Mouse (Mus musculus): ENCODE results near the gene Tpk1. TPM values are rescaled to one million over a fixed set of nuclear protein-coding genes. Genes with fewer than 3 reads are reported as not detected.

Gene Tpk1
- polyA plus RNA-seq, 1 experiment from 2014 or later, result 8.2 TPM

- DNase-seq (ENCODE audit: low spot score) (peak; percentile 13), ATAC-seq (ENCODE audit: low read depth) (no peak)
- H3K4me1 ChIP-seq (ENCODE audit: control insufficient read depth, insufficient read depth, low read length), result no peaks in the 10 kb centered on the region
- 0 out of 2 replicates have a peak, but pooled peaks cover 10% of the 10 kb centered on the region for H3K9me3 ChIP-seq (ENCODE audit: control insufficient read depth, low read length)
- no peak overlapping the region for H3K9ac ChIP-seq (ENCODE audit: low read depth, low read length)
- H3K27me3 ChIP-seq (replicated peaks; ENCODE audit: control insufficient read depth, insufficient read depth, low read length), result no peaks in the 10 kb centered on the region
- H3K4me2 ChIP-seq (ENCODE audit: low read depth, low read length), result no peak overlapping the region
- no peak overlapping the region for H3K27ac ChIP-seq (replicated peaks; ENCODE audit: low read depth, low read length)
- H3K36me3 ChIP-seq (ENCODE audit: control insufficient read depth, insufficient read depth, low read length), result no peaks in the 10 kb centered on the region
- H3K4me3 ChIP-seq (ENCODE audit: low read depth, low read length), result no peak overlapping the region
Measured at GRCm38 (mm10) chr6:43492367-43492766, 173.7 kb downstream of the Tpk1 start.

- Histone ChIP-seq H3K4me3 (ENCODE audit: low read depth, low read length) (no peak overlapping the region), H3K4me1 (ENCODE audit: control insufficient read depth, insufficient read depth, low read length) (no peaks in the 10 kb centered on the region), H3K9ac (ENCODE audit: low read depth, low read length) (no peak overlapping the region), H3K27ac (replicated peaks; ENCODE audit: low read depth, low read length) (no peak overlapping the region), H3K9me3 (ENCODE audit: control insufficient read depth, low read length) (no peaks in the 10 kb centered on the region), H3K36me3 (ENCODE audit: control insufficient read depth, insufficient read depth, low read length) (no peaks in the 10 kb centered on the region), H3K27me3 (replicated peaks; ENCODE audit: control insufficient read depth, insufficient read depth, low read length) (no peaks in the 10 kb centered on the region), H3K4me2 (ENCODE audit: low read depth, low read length) (no peak overlapping the region)
- WGBS, result 72% methylated on average over 2 of the region's 2 CpGs
- DNase-seq (ENCODE audit: low spot score) (no peak), ATAC-seq (ENCODE audit: low read depth) (no peak)
Measured at GRCm38 (mm10) chr6:43486691-43487090, 179.4 kb downstream of the Tpk1 start.

- H3K4me2 ChIP-seq (ENCODE audit: low read depth, low read length), result no peak overlapping the region
- H3K27ac ChIP-seq (replicated peaks; ENCODE audit: low read depth, low read length), result no peak overlapping the region
- H3K9me3 ChIP-seq (ENCODE audit: control insufficient read depth, low read length), result no peaks in the 10 kb centered on the region
- H3K27me3 ChIP-seq (replicated peaks; ENCODE audit: control insufficient read depth, insufficient read depth, low read length), result no peaks in the 10 kb centered on the region
- no peaks in the 10 kb centered on the region for H3K36me3 ChIP-seq (ENCODE audit: control insufficient read depth, insufficient read depth, low read length)
- no peak overlapping the region for H3K9ac ChIP-seq (ENCODE audit: low read depth, low read length)
- H3K4me1 ChIP-seq (ENCODE audit: control insufficient read depth, insufficient read depth, low read length), result no peaks in the 10 kb centered on the region
- WGBS, result 62% methylated on average over 3 of the region's 3 CpGs
- DNase-seq (ENCODE audit: low spot score) (no peak), ATAC-seq (ENCODE audit: low read depth) (no peak)
- H3K4me3 ChIP-seq (ENCODE audit: low read depth, low read length), result no peak overlapping the region
Measured at GRCm38 (mm10) chr6:43480687-43481086, 185.4 kb downstream of the Tpk1 start.

GRCm38 (mm10) chr6:43478810-43479209 lies 187.3 kb downstream of the Tpk1 start:
- no peaks in the 10 kb centered on the region for H3K4me1 ChIP-seq (ENCODE audit: control insufficient read depth, insufficient read depth, low read length)
- H3K4me2 ChIP-seq (ENCODE audit: low read depth, low read length), result no peak overlapping the region
- peak; percentile 33 for DNase-seq (ENCODE audit: low spot score)
- no peak overlapping the region for H3K9ac ChIP-seq (ENCODE audit: low read depth, low read length)
- H3K36me3 ChIP-seq (ENCODE audit: control insufficient read depth, insufficient read depth, low read length), result no peaks in the 10 kb centered on the region
- H3K9me3 ChIP-seq (ENCODE audit: control insufficient read depth, low read length), result no peaks in the 10 kb centered on the region
- no peaks in the 10 kb centered on the region for H3K27me3 ChIP-seq (replicated peaks; ENCODE audit: control insufficient read depth, insufficient read depth, low read length)
- H3K4me3 ChIP-seq (ENCODE audit: low read depth, low read length), result no peak overlapping the region
- ATAC-seq (ENCODE audit: low read depth), result peak; percentile 33; the same call in 1 of the 2 replicates
- H3K27ac ChIP-seq (replicated peaks; ENCODE audit: low read depth, low read length), result no peak overlapping the region
- 71% methylated on average over 7 of the region's 7 CpGs for WGBS

GRCm38 (mm10) chr6:43476406-43476805 lies 189.7 kb downstream of the Tpk1 start:
- H3K4me2 ChIP-seq (ENCODE audit: low read depth, low read length), result no peak overlapping the region
- no peaks in the 10 kb centered on the region for H3K4me1 ChIP-seq (ENCODE audit: control insufficient read depth, insufficient read depth, low read length)
- H3K27me3 ChIP-seq (replicated peaks; ENCODE audit: control insufficient read depth, insufficient read depth, low read length), result no peaks in the 10 kb centered on the region
- no peaks in the 10 kb centered on the region for H3K9me3 ChIP-seq (ENCODE audit: control insufficient read depth, low read length)
- DNase-seq (ENCODE audit: low spot score) (no peak), ATAC-seq (ENCODE audit: low read depth) (no peak)
- H3K27ac ChIP-seq (replicated peaks; ENCODE audit: low read depth, low read length), result no peak overlapping the region
- H3K4me3 ChIP-seq (ENCODE audit: low read depth, low read length), result no peak overlapping the region
- no peaks in the 10 kb centered on the region for H3K36me3 ChIP-seq (ENCODE audit: control insufficient read depth, insufficient read depth, low read length)
- H3K9ac ChIP-seq (ENCODE audit: low read depth, low read length), result no peak overlapping the region
- WGBS, result 90% methylated on average over 3 of the region's 3 CpGs

GRCm38 (mm10) chr6:43475921-43476320 lies 190.2 kb downstream of the Tpk1 start:
- H3K27ac ChIP-seq (replicated peaks; ENCODE audit: low read depth, low read length), result no peak overlapping the region
- H3K4me3 ChIP-seq (ENCODE audit: low read depth, low read length), result no peak overlapping the region
- H3K27me3 ChIP-seq (replicated peaks; ENCODE audit: control insufficient read depth, insufficient read depth, low read length), result no peaks in the 10 kb centered on the region
- no peaks in the 10 kb centered on the region for H3K36me3 ChIP-seq (ENCODE audit: control insufficient read depth, insufficient read depth, low read length)
- H3K4me1 ChIP-seq (ENCODE audit: control insufficient read depth, insufficient read depth, low read length), result no peaks in the 10 kb centered on the region
- H3K4me2 ChIP-seq (ENCODE audit: low read depth, low read length), result no peak overlapping the region
- no peaks in the 10 kb centered on the region for H3K9me3 ChIP-seq (ENCODE audit: control insufficient read depth, low read length)
- DNase-seq (ENCODE audit: low spot score), result no peak
- H3K9ac ChIP-seq (ENCODE audit: low read depth, low read length), result no peak overlapping the region
- ATAC-seq (ENCODE audit: low read depth), result no peak

GRCm38 (mm10) chr6:43471556-43471955 lies 194.5 kb downstream of the Tpk1 start:
- H3K9ac ChIP-seq (ENCODE audit: low read depth, low read length), result no peak overlapping the region
- no peaks in the 10 kb centered on the region for H3K9me3 ChIP-seq (ENCODE audit: control insufficient read depth, low read length)
- no peak overlapping the region for H3K4me2 ChIP-seq (ENCODE audit: low read depth, low read length)
- H3K4me3 ChIP-seq (ENCODE audit: low read depth, low read length), result no peak overlapping the region
- no peaks in the 10 kb centered on the region for H3K4me1 ChIP-seq (ENCODE audit: control insufficient read depth, insufficient read depth, low read length)
- H3K27me3 ChIP-seq (replicated peaks; ENCODE audit: control insufficient read depth, insufficient read depth, low read length), result no peaks in the 10 kb centered on the region
- WGBS, result 88% methylated on average over 1 of the region's 1 CpGs
- DNase-seq (ENCODE audit: low spot score), result no peak
- ATAC-seq (ENCODE audit: low read depth), result no peak
- H3K27ac ChIP-seq (replicated peaks; ENCODE audit: low read depth, low read length), result no peak overlapping the region
- H3K36me3 ChIP-seq (ENCODE audit: control insufficient read depth, insufficient read depth, low read length), result no peaks in the 10 kb centered on the region

GRCm38 (mm10) chr6:43468821-43469594 lies 197.1 kb downstream of the Tpk1 start:
- Histone ChIP-seq H3K4me3 (ENCODE audit: low read depth, low read length) (no peak overlapping the region), H3K27ac (replicated peaks; ENCODE audit: low read depth, low read length) (no peak overlapping the region), H3K4me1 (ENCODE audit: control insufficient read depth, insufficient read depth, low read length) (no peaks in the 10 kb centered on the region), H3K36me3 (ENCODE audit: control insufficient read depth, insufficient read depth, low read length) (no peaks in the 10 kb centered on the region), H3K9me3 (ENCODE audit: control insufficient read depth, low read length) (no peaks in the 10 kb centered on the region), H3K9ac (ENCODE audit: low read depth, low read length) (no peak overlapping the region), H3K27me3 (replicated peaks; ENCODE audit: control insufficient read depth, insufficient read depth, low read length) (no peaks in the 10 kb centered on the region), H3K4me2 (ENCODE audit: low read depth, low read length) (no peak overlapping the region)
- WGBS, result 83% methylated on average over 10 of the region's 10 CpGs
- DNase-seq (ENCODE audit: low spot score) (no peak), ATAC-seq (ENCODE audit: low read depth) (no peak)

GRCm38 (mm10) chr6:43462849-43463369 lies 203.2 kb downstream of the Tpk1 start:
- Histone ChIP-seq H3K4me3 (ENCODE audit: low read depth, low read length) (no peak overlapping the region), H3K36me3 (ENCODE audit: control insufficient read depth, insufficient read depth, low read length) (no peaks in the 10 kb centered on the region), H3K9me3 (ENCODE audit: control insufficient read depth, low read length) (no peaks in the 10 kb centered on the region), H3K9ac (ENCODE audit: low read depth, low read length) (no peak overlapping the region), H3K4me1 (ENCODE audit: control insufficient read depth, insufficient read depth, low read length) (no peaks in the 10 kb centered on the region), H3K27ac (replicated peaks; ENCODE audit: low read depth, low read length) (no peak overlapping the region), H3K4me2 (ENCODE audit: low read depth, low read length) (no peak overlapping the region), H3K27me3 (replicated peaks; ENCODE audit: control insufficient read depth, insufficient read depth, low read length) (no peaks in the 10 kb centered on the region)
- DNase-seq (ENCODE audit: low spot score), result no peak
- no peak for ATAC-seq (ENCODE audit: low read depth)
- WGBS, result 86% methylated on average over 2 of the region's 2 CpGs
